Mouse (Mus musculus): Measurements from ENCODE around the gene Gpr143. TPM values are rescaled to one million over a fixed set of nuclear protein-coding genes. Genes with fewer than 3 reads are reported as not detected.
"Not testable (repeated sequence)": the region's sequence is repeated elsewhere in the genome, so short reads cannot be mapped to it uniquely, and the experiment has no call there.

Gene Gpr143
- total RNA-seq (2021): not detected
- long read RNA-seq, experiment 1: 0 reads
- long read RNA-seq, experiment 2: 0 reads

GRCm38 (mm10) chrX:152781720-152782403 is at the start of gene Gpr143:
TSS of gene Gpr143 (plus strand) at chrX:152781921.
- intact Hi-C loops (cut with DNase I; ENCODE audit: low total_unique reads): no loop called here
- peak; percentile 5 for DNase-seq

GRCm38 (mm10) chrX:152735283-152735682 is 46.4 kb upstream of the Gpr143 start:
- intact Hi-C loops (cut with DNase I; ENCODE audit: low total_unique reads): no loop called here
- no peak for DNase-seq

- no peak for DNase-seq
- intact Hi-C loops (cut with DNase I; ENCODE audit: low total_unique reads): no loop called here
Observed at GRCm38 (mm10) chrX:152738191-152738590, 43.5 kb upstream of the Gpr143 start.

- no peak for DNase-seq
- intact Hi-C loops (cut with DNase I; ENCODE audit: low total_unique reads): no loop called here
Observed at GRCm38 (mm10) chrX:152738759-152739368, 42.9 kb upstream of the Gpr143 start.

GRCm38 (mm10) chrX:152743642-152744041 is 38.1 kb upstream of the Gpr143 start:
- no peak for DNase-seq
- intact Hi-C loops (cut with DNase I; ENCODE audit: low total_unique reads): no loop called here

GRCm38 (mm10) chrX:152745925-152746324 is 35.8 kb upstream of the Gpr143 start:
- intact Hi-C loops (cut with DNase I; ENCODE audit: low total_unique reads): no loop called here
- DNase-seq: no peak

- no peak for DNase-seq
- intact Hi-C loops (cut with DNase I; ENCODE audit: low total_unique reads): no loop called here
Observed at GRCm38 (mm10) chrX:152755819-152756218, 25.9 kb upstream of the Gpr143 start.

GRCm38 (mm10) chrX:152756293-152756692 is 25.4 kb upstream of the Gpr143 start:
- no peak for DNase-seq
- intact Hi-C loops (cut with DNase I; ENCODE audit: low total_unique reads): no loop called here

GRCm38 (mm10) chrX:152762437-152762836 is 19.3 kb upstream of the Gpr143 start:
- DNase-seq: no peak
- intact Hi-C loops (cut with DNase I; ENCODE audit: low total_unique reads): no loop called here

GRCm38 (mm10) chrX:152762855-152763254 is 18.9 kb upstream of the Gpr143 start:
- intact Hi-C loops (cut with DNase I; ENCODE audit: low total_unique reads): no loop called here
- DNase-seq: no peak

GRCm38 (mm10) chrX:152764171-152764570 is 17.6 kb upstream of the Gpr143 start:
- DNase-seq: no peak
- intact Hi-C loops (cut with DNase I; ENCODE audit: low total_unique reads): no loop called here

GRCm38 (mm10) chrX:152768891-152769599 is 12.7 kb upstream of the Gpr143 start, which contains the start of gene Shroom2:
TSS of gene Shroom2 (minus strand) at chrX:152769465.
- intact Hi-C loops (cut with DNase I; ENCODE audit: low total_unique reads): no loop called here

GRCm38 (mm10) chrX:152769600-152770157 is 12.0 kb upstream of the Gpr143 start:
- DNase-seq: peak; percentile 38
- intact Hi-C loops (cut with DNase I; ENCODE audit: low total_unique reads): no loop called here

More at GRCm38 (mm10) chrX:152768891-152769599, 12.7 kb upstream of the Gpr143 start, which contains the start of gene Shroom2:
- DNase-seq: no peak

- no peak for DNase-seq
- intact Hi-C loops (cut with DNase I; ENCODE audit: low total_unique reads): no loop called here
Observed at GRCm38 (mm10) chrX:152788129-152788528, 6.4 kb downstream of the Gpr143 start.

GRCm38 (mm10) chrX:152788611-152789010 is 6.9 kb downstream of the Gpr143 start:
- intact Hi-C loops (cut with DNase I; ENCODE audit: low total_unique reads): no loop called here
- DNase-seq: no peak

GRCm38 (mm10) chrX:152805317-152805716 is 23.6 kb downstream of the Gpr143 start:
- DNase-seq: no peak
- intact Hi-C loops (cut with DNase I; ENCODE audit: low total_unique reads): no loop called here

- intact Hi-C loops (cut with DNase I; ENCODE audit: low total_unique reads): loop anchor here (10.0 kb wide), 1 partner anchor 199 kb away; no protein-coding TSS in a partner anchor
Observed at GRCm38 (mm10) chrX:152813339-152813738, 31.6 kb downstream of the Gpr143 start.

GRCm38 (mm10) chrX:152818996-152819395 is 37.3 kb downstream of the Gpr143 start:
- no peak for DNase-seq
- intact Hi-C loops (cut with DNase I; ENCODE audit: low total_unique reads): loop anchor here (10.0 kb wide), 1 partner anchor 204 kb away; no protein-coding TSS in a partner anchor

More at GRCm38 (mm10) chrX:152813339-152813738, 31.6 kb downstream of the Gpr143 start:
- no peak for DNase-seq

GRCm38 (mm10) chrX:152831003-152831550 is 49.4 kb downstream of the Gpr143 start:
- intact Hi-C loops (cut with DNase I; ENCODE audit: low total_unique reads); DNase-seq: not testable (repeated sequence)

GRCm38 (mm10) chrX:152834940-152835339 is 53.2 kb downstream of the Gpr143 start:
- DNase-seq; intact Hi-C loops (cut with DNase I; ENCODE audit: low total_unique reads): not testable (repeated sequence)
